Mouse (Mus musculus): ENCODE measurements at regions not wholly inside any gene's neighbourhood (a gene's known extent, or its start where the extent isn't known, plus 50 kb on each side); places are given as distances from the start of the nearest gene placed in this dataset.

DNA sequence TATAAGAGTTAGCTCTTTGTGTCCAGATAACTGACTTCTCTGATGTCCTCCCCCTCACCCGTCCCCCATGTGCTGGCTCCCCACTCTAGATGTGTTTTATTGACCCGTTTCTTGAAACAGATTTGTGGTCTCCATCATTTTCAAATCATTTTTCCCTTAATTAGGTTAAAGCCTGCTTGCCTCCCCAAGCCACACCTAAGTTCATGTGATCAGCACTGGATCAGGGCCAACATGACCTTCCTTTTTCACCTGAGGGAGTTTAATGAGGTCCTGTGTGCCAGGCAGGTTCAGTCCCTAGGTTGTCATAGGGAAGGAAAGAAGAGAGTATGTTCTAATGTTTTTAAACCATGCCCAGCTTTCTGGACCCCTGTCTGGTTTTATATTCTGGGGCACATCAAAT lies 390.9 kb upstream of the Slc35b3 start:
- no peak for DNase-seq (ENCODE audit: low spot score)

GRCm38 (mm10) chr13:39350668-39351067 lies 390.0 kb upstream of the Slc35b3 start:
- no peak for DNase-seq (ENCODE audit: low spot score)

DNA sequence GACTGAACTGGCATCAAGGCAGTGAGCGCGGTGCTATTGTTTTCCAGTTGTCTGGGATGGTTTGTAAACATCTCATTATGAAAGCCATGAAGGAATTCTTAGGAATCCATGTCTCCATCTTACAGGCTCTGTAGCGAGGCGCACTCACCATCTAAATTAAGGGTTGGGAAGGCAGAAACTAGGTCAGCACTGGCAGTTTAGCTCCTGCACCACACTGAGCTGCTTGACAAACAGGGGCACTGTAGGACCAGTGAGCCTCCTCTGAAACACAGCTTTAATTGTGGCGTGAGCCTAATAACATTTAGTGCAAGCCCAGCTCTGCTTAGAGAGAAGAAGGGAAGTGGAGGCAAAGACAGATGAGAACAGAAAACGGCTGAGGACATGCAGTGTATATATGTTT lies 387.1 kb upstream of the Slc35b3 start:
- no peak for DNase-seq (ENCODE audit: low spot score)

- no peak for DNase-seq (ENCODE audit: low spot score)
Measured at GRCm38 (mm10) chr13:39334874-39335273, 374.2 kb upstream of the Slc35b3 start.

- DNase-seq (ENCODE audit: low spot score) = no peak
Measured at GRCm38 (mm10) chr13:39329794-39330193, 369.1 kb upstream of the Slc35b3 start.

GRCm38 (mm10) chr13:39326176-39326575 lies 365.5 kb upstream of the Slc35b3 start:
- DNase-seq (ENCODE audit: low spot score) = no peak

- DNase-seq (ENCODE audit: low spot score) = no peak
Measured at GRCm38 (mm10) chr13:39321111-39321510, 360.4 kb upstream of the Slc35b3 start.

DNA sequence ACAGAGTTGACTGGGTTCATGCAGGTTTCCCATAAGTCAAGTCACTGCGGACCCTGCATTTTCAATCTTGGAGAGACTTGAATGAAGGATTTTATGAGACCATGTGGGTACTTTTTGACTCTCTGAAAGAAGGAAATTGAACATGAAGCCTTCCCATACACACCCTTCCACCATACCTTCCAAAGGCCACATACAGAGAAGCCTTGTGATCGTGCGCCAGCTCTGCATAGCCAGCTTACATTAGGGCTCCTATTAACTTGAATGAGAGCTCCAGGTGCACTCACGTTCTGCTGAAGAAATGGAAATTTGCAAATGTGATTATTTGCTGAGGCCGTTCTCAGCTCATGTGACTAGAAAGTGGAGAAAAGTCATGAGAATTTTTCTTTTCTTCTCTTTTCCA lies 349.1 kb upstream of the Slc35b3 start:
- DNase-seq (ENCODE audit: low spot score) = no peak

GRCm38 (mm10) chr13:39307845-39308244 lies 347.2 kb upstream of the Slc35b3 start:
- DNase-seq (ENCODE audit: low spot score) = no peak

GRCm38 (mm10) chr13:39306851-39307250 lies 346.2 kb upstream of the Slc35b3 start:
- DNase-seq (ENCODE audit: low spot score) = no peak

- no peak for DNase-seq (ENCODE audit: low spot score)
Measured at GRCm38 (mm10) chr13:39297129-39297528, 336.5 kb upstream of the Slc35b3 start.

GRCm38 (mm10) chr13:39290216-39290960 lies 329.7 kb upstream of the Slc35b3 start:
- no peak for DNase-seq (ENCODE audit: low spot score)

DNA sequence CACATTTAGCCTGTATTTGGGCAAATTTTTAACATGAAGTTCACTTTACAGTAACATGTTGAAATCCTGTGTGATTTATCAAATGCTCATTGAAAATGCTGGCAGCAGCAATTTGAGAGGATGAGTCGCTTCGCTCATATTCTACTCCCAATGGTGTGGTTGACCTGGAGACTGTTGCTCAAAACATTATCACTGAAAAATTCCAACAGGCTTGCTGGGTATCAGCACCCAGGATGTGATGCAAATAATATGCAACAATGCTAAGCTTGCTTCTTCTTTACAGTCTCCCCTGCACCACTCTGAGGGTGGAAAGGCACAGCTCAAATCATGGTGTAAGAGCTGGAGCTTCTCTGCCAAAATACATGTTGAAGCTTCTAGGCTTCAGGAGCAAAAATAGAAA lies 321.6 kb upstream of the Slc35b3 start:
- DNase-seq (ENCODE audit: low spot score) = no peak

DNA sequence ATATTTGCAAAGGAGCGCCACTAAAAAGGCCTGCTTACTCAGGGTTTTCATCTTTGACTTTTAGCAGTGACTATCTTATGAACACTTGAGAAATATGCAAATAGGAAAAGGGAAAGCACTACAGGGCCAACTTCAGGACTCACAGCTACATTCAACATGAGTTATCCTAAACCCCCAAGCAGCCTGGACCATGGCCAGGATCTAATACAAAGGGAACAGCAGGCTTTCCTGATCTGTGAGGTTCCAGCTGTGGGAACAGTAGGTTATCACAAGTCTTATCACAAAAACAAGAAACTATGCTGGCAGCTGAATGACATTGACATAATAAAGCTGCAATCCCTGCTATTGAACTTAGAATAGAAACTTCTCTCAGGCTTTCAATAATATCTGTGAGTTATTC lies 317.4 kb upstream of the Slc35b3 start:
- DNase-seq (ENCODE audit: low spot score) = no peak

GRCm38 (mm10) chr13:39266024-39266423 lies 305.3 kb upstream of the Slc35b3 start:
- no peak for DNase-seq (ENCODE audit: low spot score)

DNA sequence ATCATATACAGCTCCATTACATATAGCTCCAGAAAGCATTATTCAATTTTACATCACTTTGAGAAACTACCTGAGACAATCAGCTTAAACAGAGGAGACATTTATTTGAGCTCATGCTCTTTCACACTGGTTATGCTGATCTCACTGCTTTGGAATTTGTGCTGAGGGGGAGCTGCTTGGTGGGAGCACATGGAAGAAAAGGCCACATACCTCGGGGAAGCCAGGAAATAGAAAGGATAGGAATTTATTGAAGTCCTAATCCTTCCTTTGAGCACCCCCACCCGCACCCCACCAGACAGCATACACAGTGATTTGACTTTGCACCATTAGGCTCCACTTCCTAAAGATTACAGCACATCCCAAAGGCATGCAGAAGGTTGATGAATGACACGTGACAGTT lies 296.0 kb upstream of the Slc35b3 start:
- no peak for DNase-seq (ENCODE audit: low spot score)

DNA sequence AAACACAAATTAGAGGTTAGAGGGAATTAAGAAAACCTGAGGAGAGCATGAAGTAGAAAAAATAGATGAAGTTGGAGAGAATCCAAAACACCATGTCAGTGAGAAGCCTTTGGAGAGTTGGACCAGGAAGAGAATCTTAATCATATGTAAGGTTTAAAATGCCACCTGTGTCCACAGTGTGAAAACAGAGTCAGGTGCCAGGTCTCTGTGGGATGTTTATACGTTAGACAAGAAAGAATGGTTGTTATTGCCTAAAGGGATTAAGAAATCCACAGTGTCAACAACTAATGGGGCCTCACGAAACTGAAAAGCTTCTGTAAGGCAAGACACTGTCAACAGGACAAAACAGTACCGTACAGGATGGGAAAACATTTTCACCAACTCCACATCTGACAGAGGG lies 294.7 kb upstream of the Slc35b3 start:
- DNase-seq (ENCODE audit: low spot score) = no peak

DNA sequence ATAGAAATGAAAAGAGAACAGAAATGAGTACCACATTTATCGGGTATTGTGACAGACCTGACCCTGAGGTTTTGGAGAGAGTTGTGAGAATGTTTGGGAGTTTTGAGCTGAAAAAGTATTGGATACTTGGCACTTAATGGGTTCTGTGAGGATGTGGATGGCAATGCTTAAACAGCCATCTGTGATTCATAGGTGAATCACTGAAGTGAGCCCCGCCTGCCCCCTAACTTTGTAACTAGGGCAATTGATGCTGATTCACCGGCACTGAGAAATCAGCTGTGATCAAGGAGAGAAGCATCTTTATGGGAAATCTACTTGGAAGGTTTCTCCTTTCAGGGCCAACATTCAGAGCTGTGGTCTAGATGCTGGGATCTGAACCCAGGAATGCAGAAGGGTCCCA lies 291.9 kb upstream of the Slc35b3 start:
- no peak for DNase-seq (ENCODE audit: low spot score)

DNA sequence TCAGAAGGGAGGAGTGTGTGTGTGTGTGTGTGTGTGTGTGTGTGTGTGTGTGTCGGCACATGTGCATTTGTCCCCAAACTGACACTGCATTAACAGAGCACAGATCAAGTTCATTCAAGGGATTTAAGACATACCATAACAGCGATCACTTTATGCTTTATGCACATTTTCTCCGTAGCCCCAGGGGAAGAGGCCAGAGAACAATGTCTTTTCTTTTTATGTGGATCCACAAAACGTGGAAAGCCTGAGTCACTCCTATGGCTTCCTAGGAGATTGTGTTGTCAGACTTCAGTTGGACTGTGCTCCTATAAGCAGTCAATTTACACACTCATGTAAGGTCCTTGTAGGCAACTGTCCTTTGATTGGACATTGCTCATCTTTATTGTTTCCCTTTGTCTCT lies 289.4 kb upstream of the Slc35b3 start:
- no peak for DNase-seq (ENCODE audit: low spot score)

- DNase-seq (ENCODE audit: low spot score) = no peak
Measured at GRCm38 (mm10) chr13:39226829-39227228, 266.2 kb upstream of the Slc35b3 start.

GRCm38 (mm10) chr13:39225651-39226050 lies 265.0 kb upstream of the Slc35b3 start:
- DNase-seq (ENCODE audit: low spot score) = no peak

GRCm38 (mm10) chr13:39211076-39211475 lies 250.4 kb upstream of the Slc35b3 start:
- DNase-seq (ENCODE audit: low spot score) = no peak

DNA sequence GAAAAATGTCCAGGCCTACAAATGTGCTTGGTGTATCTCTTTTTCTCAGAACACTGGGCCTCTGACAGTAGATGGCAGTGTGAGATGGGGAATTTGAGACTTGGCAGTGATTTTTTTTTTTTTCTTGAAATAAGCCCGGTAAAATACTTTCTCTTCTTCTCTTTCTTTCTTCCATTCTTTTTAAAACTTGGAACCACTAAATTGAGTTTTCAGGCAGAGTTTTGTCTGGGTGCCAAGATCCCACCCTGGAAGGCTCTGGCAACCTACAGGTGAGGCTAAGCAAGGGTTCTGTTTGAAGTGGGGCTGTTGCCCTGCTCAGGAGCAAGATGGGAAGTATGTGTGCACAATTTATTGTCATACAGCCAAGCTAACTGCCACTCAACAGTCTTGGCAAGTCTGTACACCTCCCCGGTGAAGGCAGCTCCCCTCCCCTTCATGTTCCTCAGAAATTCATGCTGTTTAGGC lies 223.1 kb upstream of the Slc35b3 start:
- no peak for DNase-seq (ENCODE audit: low spot score)

DNA sequence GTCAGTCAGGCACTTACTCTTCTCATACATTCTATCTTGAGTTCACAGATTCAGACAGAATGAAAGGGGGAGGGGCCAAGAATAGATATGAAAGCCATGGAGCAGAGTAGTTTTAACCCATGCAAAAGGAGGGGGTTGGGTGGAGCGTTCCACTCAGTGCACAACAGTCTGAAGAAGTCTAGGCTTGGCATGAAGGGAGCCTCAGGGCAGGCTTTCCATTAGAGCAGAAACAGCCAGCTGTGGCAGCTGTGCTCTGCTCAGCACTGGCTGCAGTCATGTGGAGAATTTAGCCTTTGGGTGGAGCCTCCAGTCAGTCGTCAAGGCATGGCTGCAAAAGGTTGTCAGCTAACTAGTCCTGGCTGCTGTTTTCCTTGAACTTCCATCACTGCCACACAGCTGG lies 201.3 kb upstream of the Slc35b3 start:
- DNase-seq (ENCODE audit: low spot score) = no peak
